21 mouse cellular contexts compared by ENCODE assay signal in genomic region chr4:118424541-118425160, GRCm38 (mm10). TPM values are rescaled to one million over a fixed set of nuclear protein-coding genes. Genes with fewer than 3 reads are reported as not detected.
DNase-seq lines count a peak whose midpoint lies in the region; ATAC-seq lines count a peak whose summit lies in the region.
"Had no signal": no experiment of that assay in that cellular context is flagged by ENCODE, and none has a peak within 500 bp of the region (broad histone marks: within the 10 kb centered on the region; RNA-seq: fewer than 3 reads in every experiment).

No protein-coding gene starts in this region.

- no peak overlapping the region for H3K4me2 ChIP-seq in midbrain, embryonic 11.5 days
- peak overlapping the region; percentile 37 for H3K4me2 ChIP-seq in liver, embryonic 16.5 days (ENCODE audit: low read depth, low read length)
- H3K4me2 ChIP-seq: embryonic facial prominence, embryonic 15.5 days; forebrain, embryonic 12.5 days had no signal

- H3K27me3 ChIP-seq in midbrain, embryonic 11.5 days (ENCODE audit: control insufficient read depth, insufficient read depth, low read length) = no peaks in the 10 kb centered on the region
- H3K27me3 ChIP-seq in midbrain, embryonic 10.5 days (ENCODE audit: low read depth, poor library complexity, severe bottlenecking) = no peaks in the 10 kb centered on the region
- no peaks in the 10 kb centered on the region for H3K27me3 ChIP-seq in liver, embryonic 16.5 days (ENCODE audit: control insufficient read depth, insufficient read depth, low read depth, low read length)
- no peaks in the 10 kb centered on the region for H3K27me3 ChIP-seq in embryonic facial prominence, embryonic 10.5 days (replicated peaks; ENCODE audit: low read depth, poor library complexity, severe bottlenecking)
- H3K27me3 ChIP-seq: CH12.LX; embryonic facial prominence, embryonic 15.5 days; forebrain, embryonic 12.5 days; megakaryocyte, embryonic 14.5 days had no signal

- 87% methylated on average over 4 of the region's 4 CpGs for WGBS in midbrain, embryonic 11.5 days
- 81% methylated on average over 4 of the region's 4 CpGs for WGBS in midbrain, embryonic 10.5 days
- WGBS in liver, embryonic 16.5 days (ENCODE audit: insufficient replicate concordance) = 16% methylated on average over 4 of the region's 4 CpGs
- 87% methylated on average over 4 of the region's 4 CpGs for WGBS in embryonic facial prominence, embryonic 10.5 days

- H3K4me3 ChIP-seq in midbrain, embryonic 11.5 days (ENCODE audit: low read depth, low read length) = no peak overlapping the region
- H3K4me3 ChIP-seq in midbrain, embryonic 10.5 days = no peak overlapping the region
- H3K4me3 ChIP-seq in liver, embryonic 16.5 days (ENCODE audit: low read depth, low read length) = no peak overlapping the region
- no peak overlapping the region for H3K4me3 ChIP-seq in embryonic facial prominence, embryonic 10.5 days
- H3K4me3 ChIP-seq: embryonic facial prominence, embryonic 15.5 days; forebrain, embryonic 12.5 days; megakaryocyte, embryonic 14.5 days had no signal

- peaks cover 17% of the 10 kb centered on the region for H3K4me1 ChIP-seq in midbrain, embryonic 11.5 days (ENCODE audit: control insufficient read depth, insufficient read depth, low read length)
- peaks cover 28% of the 10 kb centered on the region for H3K4me1 ChIP-seq in midbrain, embryonic 10.5 days
- H3K4me1 ChIP-seq in liver, embryonic 16.5 days (ENCODE audit: control insufficient read depth, low read depth, low read length) = peaks cover 54% of the 10 kb centered on the region
- H3K4me1 ChIP-seq in embryonic facial prominence, embryonic 10.5 days = peaks cover 29% of the 10 kb centered on the region

- DNase-seq in midbrain, embryonic 11.5 days (ENCODE audit: low spot score, missing footprints) = peak; percentile 21
- DNase-seq in midbrain, embryonic 10.5 days (ENCODE audit: low spot score) = no peak
- DNase-seq in embryonic facial prominence, embryonic 10.5 days (ENCODE audit: low spot score) = no peak
- no peak for DNase-seq in thymus, postnatal 14 days
- DNase-seq in kidney, postnatal 14 days = no peak
- DNase-seq: cerebellum, adult 11 months; cerebellum, postnatal 10 days; embryo, embryonic 11 days; gastrocnemius, postnatal 36 days; kidney, adult 11 months; layer of hippocampus, postnatal 36 days; right cerebral cortex, postnatal 25 days had no signal

- no peak overlapping the region for H3K9ac ChIP-seq in midbrain, embryonic 11.5 days (ENCODE audit: low read length)
- peak overlapping the region; percentile 40; the same call in 1 of the 2 replicates for H3K9ac ChIP-seq in liver, embryonic 16.5 days (ENCODE audit: low read depth, low read length)
- H3K9ac ChIP-seq: embryonic facial prominence, embryonic 15.5 days; forebrain, embryonic 12.5 days had no signal

- H3K9me3 ChIP-seq in midbrain, embryonic 11.5 days (ENCODE audit: control insufficient read depth, low read length) = no peaks in the 10 kb centered on the region
- no peaks in the 10 kb centered on the region for H3K9me3 ChIP-seq in midbrain, embryonic 10.5 days (replicated peaks)
- H3K9me3 ChIP-seq in liver, embryonic 16.5 days (replicated peaks; ENCODE audit: control insufficient read depth, low read length) = no peaks in the 10 kb centered on the region
- no peaks in the 10 kb centered on the region for H3K9me3 ChIP-seq in embryonic facial prominence, embryonic 10.5 days
- H3K9me3 ChIP-seq: embryonic facial prominence, embryonic 15.5 days; forebrain, embryonic 12.5 days; megakaryocyte, embryonic 14.5 days had no signal

- no peak for ATAC-seq in midbrain, embryonic 11.5 days (ENCODE audit: low FRiP score)
- peak; percentile 54 for ATAC-seq in erythroid progenitor cell, adult 5-6 weeks (replicated peaks; ENCODE audit: low FRiP score, poor library complexity, severe bottlenecking)
- peak; percentile 60 for ATAC-seq in liver, embryonic 16.5 days (ENCODE audit: low read depth)
- peak; percentile 51 for ATAC-seq in megakaryocyte-erythroid progenitor cell, adult 5-6 weeks (replicated peaks; ENCODE audit: low FRiP score, low TSS enrichment, poor library complexity, severe bottlenecking)

- no peak overlapping the region for H3K27ac ChIP-seq in midbrain, embryonic 11.5 days (ENCODE audit: low read depth, low read length)
- H3K27ac ChIP-seq in midbrain, embryonic 10.5 days (replicated peaks) = no peak overlapping the region
- H3K27ac ChIP-seq in liver, embryonic 16.5 days (ENCODE audit: low read length) = peak overlapping the region; percentile 90
- no peak overlapping the region for H3K27ac ChIP-seq in embryonic facial prominence, embryonic 10.5 days (replicated peaks)
- H3K27ac ChIP-seq: embryonic facial prominence, embryonic 15.5 days; forebrain, embryonic 12.5 days had no signal

- H3K36me3 ChIP-seq in midbrain, embryonic 11.5 days (ENCODE audit: control insufficient read depth, insufficient read depth, low read length) = no peaks in the 10 kb centered on the region
- H3K36me3 ChIP-seq in midbrain, embryonic 10.5 days = peaks cover 41% of the 10 kb centered on the region
- H3K36me3 ChIP-seq in liver, embryonic 16.5 days (ENCODE audit: control insufficient read depth, insufficient read depth) = peaks cover 2% of the 10 kb centered on the region; the same call in 1 of the 2 replicates
- H3K36me3 ChIP-seq in embryonic facial prominence, embryonic 10.5 days (replicated peaks) = peaks cover 47% of the 10 kb centered on the region

RNA-seq across cellular contexts. Expression of gene Elovl1, which starts 3.2 kb away (rescaled TPM):
- polyA plus RNA-seq in midbrain, embryonic 11.5 days (2014; fragmentation: Nextera tagmentation; extraction: Ambion mirVana) = 35.6 and 36.9 TPM in 2 replicates
- 45.3 and 47.0 TPM in 2 replicates for polyA plus RNA-seq in midbrain, embryonic 10.5 days (2016; fragmentation: Nextera tagmentation; extraction: Ambion mirVana)
- total RNA-seq in erythroid progenitor cell, adult 5-6 weeks (2015; ENCODE audit: low replicate concordance) = 25.6 and 56.6 TPM in 2 replicates
- total RNA-seq in erythroid progenitor cell, adult 5-6 weeks (2017; ENCODE audit: low replicate concordance) = 33.8 and 46.0 TPM in 2 replicates
- 79.5 and 85.1 TPM in 2 replicates for polyA plus RNA-seq in liver, embryonic 16.5 days (2015; fragmentation: Nextera tagmentation; extraction: Ambion mirVana)
- 118 and 128 TPM in 2 replicates for total RNA-seq in megakaryocyte-erythroid progenitor cell, adult 5-6 weeks (2014; fragmentation: Nextera tagmentation)
- total RNA-seq in megakaryocyte-erythroid progenitor cell, adult 5-6 weeks (2017) = 62.4 and 72.5 TPM in 2 replicates
- 46.9 and 49.9 TPM in 2 replicates for polyA plus RNA-seq in embryonic facial prominence, embryonic 10.5 days (2016; fragmentation: Nextera tagmentation; extraction: Ambion mirVana)

RNA-seq across cellular contexts. Expression of gene Cdc20, which starts 12.5 kb away (rescaled TPM):
- polyA plus RNA-seq in midbrain, embryonic 11.5 days (2014; fragmentation: Nextera tagmentation; extraction: Ambion mirVana) = 305 and 337 TPM in 2 replicates
- polyA plus RNA-seq in midbrain, embryonic 10.5 days (2016; fragmentation: Nextera tagmentation; extraction: Ambion mirVana) = 403 and 424 TPM in 2 replicates
- total RNA-seq in erythroid progenitor cell, adult 5-6 weeks (2015; ENCODE audit: low replicate concordance) = 127 and 137 TPM in 2 replicates
- 157 and 162 TPM in 2 replicates for total RNA-seq in erythroid progenitor cell, adult 5-6 weeks (2017; ENCODE audit: low replicate concordance)
- 149 and 164 TPM in 2 replicates for polyA plus RNA-seq in liver, embryonic 16.5 days (2015; fragmentation: Nextera tagmentation; extraction: Ambion mirVana)
- 88.4 and 106 TPM in 2 replicates for total RNA-seq in megakaryocyte-erythroid progenitor cell, adult 5-6 weeks (2014; fragmentation: Nextera tagmentation)
- total RNA-seq in megakaryocyte-erythroid progenitor cell, adult 5-6 weeks (2017) = 63.2 and 101 TPM in 2 replicates
- polyA plus RNA-seq in embryonic facial prominence, embryonic 10.5 days (2016; fragmentation: Nextera tagmentation; extraction: Ambion mirVana) = 402 and 411 TPM in 2 replicates

RNA-seq across cellular contexts. Expression of gene Med8, which starts 15.5 kb away (rescaled TPM):
- polyA plus RNA-seq in midbrain, embryonic 11.5 days (2014; fragmentation: Nextera tagmentation; extraction: Ambion mirVana) = 166 and 176 TPM in 2 replicates
- 160 and 170 TPM in 2 replicates for polyA plus RNA-seq in midbrain, embryonic 10.5 days (2016; fragmentation: Nextera tagmentation; extraction: Ambion mirVana)
- total RNA-seq in erythroid progenitor cell, adult 5-6 weeks (2015; ENCODE audit: low replicate concordance) = 62.7 and 72.5 TPM in 2 replicates
- 63.6 and 68.4 TPM in 2 replicates for total RNA-seq in erythroid progenitor cell, adult 5-6 weeks (2017; ENCODE audit: low replicate concordance)
- 60.9 and 64.3 TPM in 2 replicates for polyA plus RNA-seq in liver, embryonic 16.5 days (2015; fragmentation: Nextera tagmentation; extraction: Ambion mirVana)
- total RNA-seq in megakaryocyte-erythroid progenitor cell, adult 5-6 weeks (2014; fragmentation: Nextera tagmentation) = 91.0 and 111 TPM in 2 replicates
- 70.2 and 96.7 TPM in 2 replicates for total RNA-seq in megakaryocyte-erythroid progenitor cell, adult 5-6 weeks (2017)
- 152 and 155 TPM in 2 replicates for polyA plus RNA-seq in embryonic facial prominence, embryonic 10.5 days (2016; fragmentation: Nextera tagmentation; extraction: Ambion mirVana)

RNA-seq across cellular contexts. Expression of gene Szt2, which starts 15.6 kb away (rescaled TPM):
- 7.8 and 8.2 TPM in 2 replicates for polyA plus RNA-seq in midbrain, embryonic 11.5 days (2014; fragmentation: Nextera tagmentation; extraction: Ambion mirVana)
- 6.4 and 9.1 TPM in 2 replicates for polyA plus RNA-seq in midbrain, embryonic 10.5 days (2016; fragmentation: Nextera tagmentation; extraction: Ambion mirVana)
- 36.9 and 44.3 TPM in 2 replicates for total RNA-seq in erythroid progenitor cell, adult 5-6 weeks (2015; ENCODE audit: low replicate concordance)
- total RNA-seq in erythroid progenitor cell, adult 5-6 weeks (2017; ENCODE audit: low replicate concordance) = 18.2 and 33.9 TPM in 2 replicates
- 2.1 and 3.1 TPM in 2 replicates for polyA plus RNA-seq in liver, embryonic 16.5 days (2015; fragmentation: Nextera tagmentation; extraction: Ambion mirVana)
- 26.4 and 29.1 TPM in 2 replicates for total RNA-seq in megakaryocyte-erythroid progenitor cell, adult 5-6 weeks (2014; fragmentation: Nextera tagmentation)
- 4.3 and 17.6 TPM in 2 replicates for total RNA-seq in megakaryocyte-erythroid progenitor cell, adult 5-6 weeks (2017)
- 8.2 and 9.4 TPM in 2 replicates for polyA plus RNA-seq in embryonic facial prominence, embryonic 10.5 days (2016; fragmentation: Nextera tagmentation; extraction: Ambion mirVana)

RNA-seq across cellular contexts. Expression of gene Mpl, which starts 32.7 kb away (rescaled TPM):
- 1.4 and 1.6 TPM in 2 replicates for polyA plus RNA-seq in midbrain, embryonic 11.5 days (2014; fragmentation: Nextera tagmentation; extraction: Ambion mirVana)
- 1.0 and 1.8 TPM in 2 replicates for polyA plus RNA-seq in midbrain, embryonic 10.5 days (2016; fragmentation: Nextera tagmentation; extraction: Ambion mirVana)
- 0.72 and 3.8 TPM in 2 replicates for total RNA-seq in erythroid progenitor cell, adult 5-6 weeks (2015; ENCODE audit: low replicate concordance)
- 0.77 TPM in 1 of 2 replicates, not detected in the other for total RNA-seq in erythroid progenitor cell, adult 5-6 weeks (2017; ENCODE audit: low replicate concordance)
- 6.1 and 7.3 TPM in 2 replicates for polyA plus RNA-seq in liver, embryonic 16.5 days (2015; fragmentation: Nextera tagmentation; extraction: Ambion mirVana)
- 2.3 and 5.7 TPM in 2 replicates for total RNA-seq in megakaryocyte-erythroid progenitor cell, adult 5-6 weeks (2014; fragmentation: Nextera tagmentation)
- total RNA-seq in megakaryocyte-erythroid progenitor cell, adult 5-6 weeks (2017) = 0.47 and 1.7 TPM in 2 replicates
- 0.94 and 1.2 TPM in 2 replicates for polyA plus RNA-seq in embryonic facial prominence, embryonic 10.5 days (2016; fragmentation: Nextera tagmentation; extraction: Ambion mirVana)
- total RNA-seq: CH12.LX; gastrocnemius, postnatal 36 days; layer of hippocampus, adult 18-20 months; layer of hippocampus, postnatal 36 days; liver, adult 2 months had no signal
- polyA plus RNA-seq: liver, adult 2 months had no signal
